Mouse (Mus musculus) ovary, postnatal 10 days (tissue): ENCODE measurements at regions not wholly inside any gene's neighbourhood (a gene's known extent, or its start where the extent isn't known, plus 50 kb on each side); places are given as distances from the start of the nearest gene placed in this dataset.
A peak's percentile ranks its signal among the peaks of the same experiment; 100 is the strongest.

Experiments
- DNase-seq: peaks from one replicate; pipeline ENCODE4 v3.0.0; 2022; ENCODE audit warnings: low spot score

DNA sequence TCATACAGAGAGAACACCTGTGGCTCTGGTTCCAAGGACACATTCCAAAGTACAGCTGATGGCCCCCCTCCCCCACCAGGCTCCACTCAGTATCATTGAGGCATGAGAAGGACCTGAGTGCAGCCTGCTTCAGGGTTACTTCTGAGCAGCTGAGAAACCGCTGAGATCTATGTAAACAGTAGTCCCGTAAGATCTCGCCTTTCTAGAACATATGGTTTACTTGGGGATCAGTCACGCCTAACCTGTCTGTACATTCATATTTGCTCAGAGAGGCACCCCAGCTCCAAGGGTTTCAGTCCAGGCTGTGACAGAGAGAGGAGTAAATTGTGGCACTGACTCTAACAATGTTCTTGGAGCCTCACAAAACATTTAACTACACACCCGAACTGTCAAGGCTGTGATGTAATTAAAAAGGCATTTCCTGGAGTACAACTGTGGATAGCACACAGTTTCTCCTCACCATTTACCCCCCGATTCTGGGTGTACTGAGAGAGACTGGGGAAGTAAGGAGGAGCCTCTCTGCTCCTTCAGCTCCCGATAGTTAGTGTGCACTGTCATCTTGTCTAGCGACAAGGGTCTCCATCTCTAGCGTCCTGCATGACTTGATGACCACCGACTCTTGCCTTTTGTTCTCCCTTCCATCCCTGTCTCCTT lies 155.7 kb downstream of the Dad1 start:
- no peak for DNase-seq

DNA sequence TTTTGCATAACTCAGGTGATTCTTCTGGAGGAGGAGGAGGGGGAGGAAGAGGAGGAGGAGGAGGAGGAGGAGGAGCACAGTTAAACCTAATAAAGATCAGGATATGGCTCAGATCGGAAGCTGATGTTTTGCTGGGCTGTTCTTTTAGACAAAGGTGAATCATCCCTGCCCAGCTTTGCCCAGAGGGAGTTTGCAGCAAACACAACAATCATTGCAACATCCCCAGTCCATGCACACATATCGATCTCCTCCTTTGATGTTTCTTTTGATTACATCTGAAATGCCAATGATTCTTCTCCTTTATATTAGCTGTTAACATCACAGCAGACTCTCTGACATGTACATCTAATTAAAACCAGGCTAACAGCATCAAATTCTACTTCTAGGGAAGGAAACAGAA lies 156.9 kb downstream of the Dad1 start:
- no peak for DNase-seq

DNA sequence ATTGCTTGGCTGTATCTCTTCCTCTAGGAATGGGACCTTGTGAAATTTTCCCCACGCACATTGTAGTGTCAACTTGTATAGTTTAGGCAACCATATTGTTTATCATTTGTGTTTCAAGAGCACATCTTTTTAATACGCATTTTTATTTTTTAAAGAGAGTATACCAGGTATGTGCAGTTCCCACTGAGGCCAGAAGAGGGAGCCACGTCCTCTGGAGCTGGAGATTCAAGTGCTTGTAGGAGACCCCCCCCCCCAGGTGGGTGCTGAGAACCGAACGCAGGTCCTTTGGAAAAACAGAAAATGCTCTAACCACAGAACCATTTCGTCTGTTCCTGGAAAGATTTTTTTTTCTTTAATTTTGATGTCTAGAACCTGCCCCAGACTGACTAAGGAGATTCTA lies 161.5 kb downstream of the Dad1 start:
- no peak for DNase-seq

GRCm38 (mm10) chr14:54086660-54087059 lies 167.2 kb downstream of the Dad1 start:
- no peak for DNase-seq

GRCm38 (mm10) chr14:54074659-54075058 lies 179.2 kb downstream of the Dad1 start:
- no peak for DNase-seq

- DNase-seq = no peak
These were observed 181.5 kb downstream of the Dad1 start for GRCm38 (mm10) chr14:54072283-54072912.

GRCm38 (mm10) chr14:54070240-54070639 lies 183.7 kb downstream of the Dad1 start:
- DNase-seq = no peak

GRCm38 (mm10) chr14:54068684-54069083 lies 185.2 kb downstream of the Dad1 start:
- DNase-seq = no peak

DNA sequence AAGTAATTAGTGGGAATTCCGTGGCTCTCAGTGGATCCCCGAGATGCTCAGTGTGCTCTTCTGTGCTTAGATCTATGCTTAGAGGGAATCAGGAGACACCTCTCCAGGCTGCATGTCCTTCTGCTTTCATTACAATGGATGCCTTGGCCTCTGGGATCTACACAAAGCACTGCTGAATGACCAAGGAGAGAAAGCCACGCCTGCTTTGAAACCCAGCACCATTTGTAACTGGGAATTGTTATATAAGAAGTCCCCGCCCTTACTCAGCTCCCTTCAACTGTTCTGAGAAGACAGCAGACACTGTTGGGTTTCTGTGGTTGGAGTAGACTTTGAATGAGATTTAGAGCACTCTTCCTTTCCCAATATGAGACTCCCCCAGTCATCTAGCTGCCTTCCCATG lies 188.4 kb downstream of the Dad1 start:
- DNase-seq = no peak

- peak; percentile 67 for DNase-seq
These were observed 189.1 kb downstream of the Dad1 start for GRCm38 (mm10) chr14:54064541-54065402.

- no peak for DNase-seq
These were observed 192.3 kb downstream of the Dad1 start for GRCm38 (mm10) chr14:54061570-54061969.

DNA sequence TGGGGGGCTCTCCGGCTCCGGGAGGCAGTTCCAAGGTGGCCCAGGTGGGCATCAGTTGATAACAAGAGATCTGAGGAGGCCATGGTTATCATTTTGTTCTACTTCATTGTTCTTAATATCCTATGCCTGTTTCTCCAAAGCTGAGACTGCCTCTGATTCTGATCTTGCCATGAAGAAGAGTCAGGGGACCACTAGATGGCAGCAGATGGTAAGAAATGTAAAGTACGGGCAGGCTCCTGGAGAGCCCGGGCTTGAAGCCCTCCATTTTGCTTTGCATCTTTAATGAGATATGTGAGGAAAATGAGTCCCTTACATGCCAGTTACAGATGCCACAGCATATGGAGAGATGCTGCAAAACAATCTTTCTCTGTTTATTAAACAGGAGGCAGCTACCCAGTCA lies 194.1 kb downstream of the Dad1 start:
- peak; percentile 38 for DNase-seq

DNA sequence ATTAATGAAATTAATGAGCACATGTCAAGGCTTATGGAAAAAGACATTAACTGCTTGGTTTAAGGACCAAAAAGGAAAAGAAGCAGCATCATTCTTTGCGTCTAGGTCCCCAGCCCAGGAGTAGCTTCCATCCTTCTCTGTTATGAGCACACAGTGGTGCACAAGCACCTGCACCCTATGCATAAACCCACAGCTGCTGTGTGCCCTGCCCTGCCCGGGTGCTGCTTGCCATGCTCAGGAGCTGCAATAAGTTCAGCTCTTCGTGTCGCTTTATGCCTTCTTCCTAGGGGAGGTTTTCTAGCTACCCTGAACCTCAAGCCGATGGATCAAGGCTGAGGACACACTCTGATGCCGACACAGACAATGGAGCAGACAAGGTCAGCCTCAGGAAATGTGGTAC lies 194.8 kb downstream of the Dad1 start:
- DNase-seq = no peak

GRCm38 (mm10) chr14:54056691-54057090 lies 197.2 kb downstream of the Dad1 start:
- DNase-seq = no peak

- DNase-seq = no peak
These were observed 198.5 kb downstream of the Dad1 start for GRCm38 (mm10) chr14:54055390-54055789.

GRCm38 (mm10) chr14:54042286-54042685 lies 211.6 kb downstream of the Dad1 start:
- DNase-seq = no peak

DNA sequence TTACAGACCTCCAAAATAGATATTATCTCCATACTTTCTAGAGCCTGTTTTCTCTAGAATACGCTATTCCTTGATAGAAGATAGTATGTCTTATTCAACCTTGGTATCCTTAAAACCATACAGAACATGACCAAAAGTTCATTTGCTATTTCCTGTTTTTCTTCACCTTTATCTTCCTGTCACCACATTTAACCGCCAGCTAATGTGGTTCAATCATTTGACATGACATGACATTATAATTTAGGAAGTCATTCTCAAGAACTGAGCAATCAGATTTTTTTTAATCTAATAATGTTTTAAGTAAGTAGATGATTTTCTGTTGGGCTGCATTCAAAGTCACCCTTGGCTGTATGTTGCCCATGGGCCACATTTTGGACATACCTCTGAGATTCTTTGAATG lies 213.3 kb downstream of the Dad1 start:
- no peak for DNase-seq

DNA sequence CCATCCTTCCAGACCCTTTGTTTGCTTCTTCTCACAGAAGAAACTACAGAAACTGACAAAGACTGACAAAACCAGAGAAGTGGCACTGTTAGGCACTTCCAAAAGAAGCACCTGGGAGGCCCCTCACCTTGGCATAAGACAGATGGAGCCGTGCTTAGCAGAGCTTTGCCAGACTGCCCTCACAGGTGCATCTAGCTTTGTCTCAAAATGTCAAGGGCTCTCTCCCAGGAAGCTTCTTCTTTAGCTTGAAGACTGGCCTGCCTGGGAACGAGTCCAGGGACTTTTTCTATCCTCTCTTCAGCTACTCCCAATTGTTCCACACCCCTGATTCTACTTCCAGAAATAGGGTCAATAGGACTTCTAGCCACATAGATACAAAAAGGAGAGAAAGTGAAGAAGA lies 219.4 kb downstream of the Dad1 start:
- no peak for DNase-seq

DNA sequence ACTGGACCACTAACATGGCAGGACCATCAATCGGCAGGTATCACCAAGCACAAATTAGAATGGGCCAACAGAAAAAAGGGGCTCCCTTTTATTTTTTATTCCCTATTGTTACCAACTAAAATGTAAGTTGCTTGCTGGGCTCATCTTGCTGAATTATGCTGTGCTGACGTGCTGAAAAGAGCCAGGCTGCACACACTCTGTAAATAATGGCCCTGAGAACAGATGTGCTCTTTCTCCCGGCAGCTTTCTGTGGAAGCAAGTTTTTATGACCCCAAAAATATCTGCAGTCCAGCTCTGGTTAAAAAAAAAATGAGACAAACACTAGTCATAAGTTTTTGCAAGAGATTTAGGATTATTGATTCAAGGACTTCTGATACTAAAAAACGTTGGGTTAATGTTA lies 230.4 kb downstream of the Dad1 start:
- DNase-seq = no peak

DNA sequence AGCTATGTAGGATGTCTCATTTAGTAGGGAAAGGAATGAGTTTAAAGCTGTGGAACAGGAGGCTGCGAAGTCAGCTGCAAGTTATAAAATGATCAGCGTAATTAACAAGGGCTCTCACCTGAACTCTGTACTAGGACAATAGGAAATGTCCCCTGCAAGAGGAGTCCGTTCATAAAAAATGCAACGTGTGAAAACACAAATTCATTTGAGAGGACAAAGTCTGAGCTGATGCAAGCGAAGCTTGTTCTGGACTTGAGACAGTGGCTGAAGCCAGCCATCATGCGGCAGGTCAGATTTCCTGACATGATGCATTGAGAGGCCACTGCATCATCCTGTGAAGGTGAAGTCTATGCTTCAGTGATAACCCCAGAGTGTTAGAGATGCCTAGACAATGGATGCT lies 232.5 kb downstream of the Dad1 start:
- DNase-seq = no peak

DNA sequence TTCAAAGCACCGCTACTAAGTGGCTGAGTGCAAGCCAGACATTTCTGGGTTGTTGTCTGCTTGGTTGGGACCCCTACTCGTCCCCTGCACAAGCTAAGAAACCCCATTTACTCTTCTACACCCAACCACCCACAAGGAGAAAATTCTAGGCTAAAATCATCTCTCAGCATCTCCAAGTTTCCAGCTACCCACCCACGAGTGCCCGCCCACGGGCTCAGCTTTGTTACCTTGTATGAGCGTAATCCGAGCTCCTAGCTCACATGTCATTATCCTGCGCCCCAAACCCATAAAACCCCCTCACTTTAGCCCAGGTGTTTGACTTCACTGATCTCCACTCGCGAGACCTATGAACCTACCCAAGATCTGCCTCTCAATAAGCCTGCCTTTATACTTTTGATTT lies 239.3 kb downstream of the Dad1 start:
- no peak for DNase-seq

- no peak for DNase-seq
These were observed 251.8 kb downstream of the Dad1 start for GRCm38 (mm10) chr14:54002083-54002482.

- no peak for DNase-seq
These were observed 253.4 kb downstream of the Dad1 start for GRCm38 (mm10) chr14:54000527-54000926.
